Mouse (Mus musculus): ENCODE data around the gene Bcr. TPM values are rescaled to one million over a fixed set of nuclear protein-coding genes. Genes with fewer than 3 reads are reported as not detected.
A peak's percentile ranks its signal among the peaks of the same experiment; 100 is the strongest.

Gene Bcr
- polyA plus RNA-seq, 1 experiment from 2014 or later: 18.5 TPM

GRCm38 (mm10) chr10:75053655-75054054 is 6.7 kb upstream of the Bcr start:
- WGBS: 65% methylated on average over 4 of the region's 4 CpGs

GRCm38 (mm10) chr10:75054125-75054524 is 6.3 kb upstream of the Bcr start:
- no peak for ATAC-seq
- 44% methylated on average over 6 of the region's 6 CpGs for WGBS
- no peak overlapping the region for H3K4me2 ChIP-seq (ENCODE audit: low read depth, low read length)

More at GRCm38 (mm10) chr10:75053655-75054054, 6.7 kb upstream of the Bcr start:
- ATAC-seq: no peak
- Histone ChIP-seq H3K4me1 (ENCODE audit: control insufficient read depth, insufficient read depth, low read length) (peaks cover 9% of the 10 kb centered on the region; the same call in 1 of the 2 replicates), H3K9ac (ENCODE audit: low read depth, low read length) (no peak overlapping the region), H3K27ac (ENCODE audit: low read length) (no peak overlapping the region), H3K4me3 (ENCODE audit: low read length) (no peak overlapping the region), H3K4me2 (ENCODE audit: low read depth, low read length) (no peak overlapping the region), H3K36me3 (ENCODE audit: control insufficient read depth, insufficient read depth, low read length) (no peaks in the 10 kb centered on the region), H3K27me3 (replicated peaks; ENCODE audit: control insufficient read depth, insufficient read depth, low read length) (no peaks in the 10 kb centered on the region), H3K9me3 (ENCODE audit: control insufficient read depth, low read length) (no peaks in the 10 kb centered on the region)

DNA sequence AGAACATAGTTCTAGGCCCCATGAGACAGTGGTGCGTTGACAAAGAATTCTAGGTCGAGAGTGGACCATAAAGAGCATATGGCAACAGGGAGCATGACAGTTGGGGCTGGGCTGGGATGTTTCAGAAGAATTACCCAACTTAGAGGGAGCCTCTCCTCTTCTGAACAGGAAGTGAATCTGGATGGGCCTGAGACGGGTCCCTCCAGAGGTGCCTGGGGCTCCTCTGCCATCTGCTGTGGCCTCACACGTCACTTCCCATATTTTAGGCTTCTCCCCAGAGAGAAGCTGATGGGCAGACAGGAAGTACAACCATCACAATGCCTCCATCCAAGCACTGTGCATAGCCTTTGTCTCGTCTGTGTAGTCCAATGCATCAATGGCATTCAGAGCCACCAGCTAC is 4.7 kb upstream of the Bcr start:
- Histone ChIP-seq H3K27me3 (replicated peaks; ENCODE audit: control insufficient read depth, insufficient read depth, low read length) (no peaks in the 10 kb centered on the region), H3K9me3 (ENCODE audit: control insufficient read depth, low read length) (no peaks in the 10 kb centered on the region), H3K27ac (ENCODE audit: low read length) (no peak overlapping the region), H3K4me3 (ENCODE audit: low read length) (no peak overlapping the region), H3K4me1 (ENCODE audit: control insufficient read depth, insufficient read depth, low read length) (peaks cover 13% of the 10 kb centered on the region), H3K36me3 (ENCODE audit: control insufficient read depth, insufficient read depth, low read length) (no peaks in the 10 kb centered on the region), H3K9ac (ENCODE audit: low read depth, low read length) (no peak overlapping the region), H3K4me2 (ENCODE audit: low read depth, low read length) (no peak overlapping the region)
- no peak for ATAC-seq
- 67% methylated on average over 5 of the region's 5 CpGs for WGBS

More at GRCm38 (mm10) chr10:75054125-75054524, 6.3 kb upstream of the Bcr start:
- Histone ChIP-seq H3K27me3 (replicated peaks; ENCODE audit: control insufficient read depth, insufficient read depth, low read length) (no peaks in the 10 kb centered on the region), H3K27ac (ENCODE audit: low read length) (no peak overlapping the region), H3K36me3 (ENCODE audit: control insufficient read depth, insufficient read depth, low read length) (no peaks in the 10 kb centered on the region), H3K9me3 (ENCODE audit: control insufficient read depth, low read length) (no peaks in the 10 kb centered on the region), H3K4me3 (ENCODE audit: low read length) (no peak overlapping the region), H3K9ac (ENCODE audit: low read depth, low read length) (no peak overlapping the region; the same call in 1 of the 2 replicates), H3K4me1 (ENCODE audit: control insufficient read depth, insufficient read depth, low read length) (peaks cover 9% of the 10 kb centered on the region; the same call in 1 of the 2 replicates)

- no peak overlapping the region for H3K9ac ChIP-seq (ENCODE audit: low read depth, low read length)
- H3K4me1 ChIP-seq (ENCODE audit: control insufficient read depth, insufficient read depth, low read length): peaks cover 13% of the 10 kb centered on the region
- H3K27ac ChIP-seq (ENCODE audit: low read length): no peak overlapping the region
- no peaks in the 10 kb centered on the region for H3K36me3 ChIP-seq (ENCODE audit: control insufficient read depth, insufficient read depth, low read length)
- H3K27me3 ChIP-seq (replicated peaks; ENCODE audit: control insufficient read depth, insufficient read depth, low read length): no peaks in the 10 kb centered on the region
- WGBS: 22% methylated on average over 4 of the region's 4 CpGs
- ATAC-seq: no peak
- no peak overlapping the region for H3K4me3 ChIP-seq (ENCODE audit: low read length)
- no peaks in the 10 kb centered on the region for H3K9me3 ChIP-seq (ENCODE audit: control insufficient read depth, low read length)
- no peak overlapping the region for H3K4me2 ChIP-seq (ENCODE audit: low read depth, low read length)
Observed at GRCm38 (mm10) chr10:75056255-75056654, 4.1 kb upstream of the Bcr start.

- Histone ChIP-seq H3K27ac (ENCODE audit: low read length) (no peak overlapping the region), H3K27me3 (replicated peaks; ENCODE audit: control insufficient read depth, insufficient read depth, low read length) (no peaks in the 10 kb centered on the region), H3K36me3 (ENCODE audit: control insufficient read depth, insufficient read depth, low read length) (no peaks in the 10 kb centered on the region), H3K4me3 (ENCODE audit: low read length) (no peak overlapping the region), H3K4me1 (ENCODE audit: control insufficient read depth, insufficient read depth, low read length) (peaks cover 30% of the 10 kb centered on the region), H3K9me3 (ENCODE audit: control insufficient read depth, low read length) (no peaks in the 10 kb centered on the region), H3K9ac (ENCODE audit: low read depth, low read length) (no peak overlapping the region), H3K4me2 (ENCODE audit: low read depth, low read length) (no peak overlapping the region)
- WGBS: 66% methylated on average over 8 of the region's 8 CpGs
- no peak for ATAC-seq
Observed at GRCm38 (mm10) chr10:75058336-75058735, 2.1 kb upstream of the Bcr start.

- Histone ChIP-seq H3K4me1 (ENCODE audit: control insufficient read depth, insufficient read depth, low read length) (peaks cover 36% of the 10 kb centered on the region), H3K27ac (ENCODE audit: low read length) (no peak overlapping the region), H3K4me2 (ENCODE audit: low read depth, low read length) (no peak overlapping the region), H3K9ac (ENCODE audit: low read depth, low read length) (no peak overlapping the region), H3K27me3 (replicated peaks; ENCODE audit: control insufficient read depth, insufficient read depth, low read length) (no peaks in the 10 kb centered on the region), H3K4me3 (ENCODE audit: low read length) (no peak overlapping the region), H3K36me3 (ENCODE audit: control insufficient read depth, insufficient read depth, low read length) (no peaks in the 10 kb centered on the region), H3K9me3 (ENCODE audit: control insufficient read depth, low read length) (no peaks in the 10 kb centered on the region)
- WGBS: 43% methylated on average over 9 of the region's 9 CpGs
- ATAC-seq: no peak
Observed at GRCm38 (mm10) chr10:75058761-75059395, 1.5 kb upstream of the Bcr start.

DNA sequence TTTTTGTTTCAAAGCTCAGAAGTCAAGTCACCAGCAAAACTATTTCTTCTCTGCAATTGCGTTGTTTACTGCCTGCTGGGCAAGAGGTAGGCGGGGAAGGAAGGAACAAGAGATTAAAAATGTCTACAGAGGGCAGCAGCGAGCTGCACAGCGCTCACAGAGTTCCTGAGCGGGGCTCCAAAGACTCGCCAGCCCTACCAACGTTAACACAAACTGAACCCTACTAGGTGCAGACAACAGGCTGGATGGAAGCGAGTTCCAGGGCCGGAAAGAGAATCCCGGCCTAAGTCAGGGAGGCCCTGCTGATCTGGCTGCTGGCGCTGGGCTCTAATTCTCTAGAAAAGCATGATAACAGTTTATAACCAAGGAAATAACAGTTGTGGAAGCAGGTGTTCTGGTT is 996 bp upstream of the Bcr start:
- H3K4me1 ChIP-seq (ENCODE audit: control insufficient read depth, insufficient read depth, low read length): peaks cover 33% of the 10 kb centered on the region
- peak; percentile 36; the same call in 1 of the 2 replicates for ATAC-seq
- H3K4me2 ChIP-seq (ENCODE audit: low read depth, low read length): peak overlapping the region; percentile 90
- H3K9ac ChIP-seq (ENCODE audit: low read depth, low read length): no peak overlapping the region
- no peak overlapping the region for H3K27ac ChIP-seq (ENCODE audit: low read length)
- no peaks in the 10 kb centered on the region for H3K36me3 ChIP-seq (ENCODE audit: control insufficient read depth, insufficient read depth, low read length)
- no peaks in the 10 kb centered on the region for H3K27me3 ChIP-seq (replicated peaks; ENCODE audit: control insufficient read depth, insufficient read depth, low read length)
- no peaks in the 10 kb centered on the region for H3K9me3 ChIP-seq (ENCODE audit: control insufficient read depth, low read length)
- 2% methylated on average over 11 of the region's 11 CpGs for WGBS
- peak overlapping the region; percentile 89 for H3K4me3 ChIP-seq (ENCODE audit: low read length)

DNA sequence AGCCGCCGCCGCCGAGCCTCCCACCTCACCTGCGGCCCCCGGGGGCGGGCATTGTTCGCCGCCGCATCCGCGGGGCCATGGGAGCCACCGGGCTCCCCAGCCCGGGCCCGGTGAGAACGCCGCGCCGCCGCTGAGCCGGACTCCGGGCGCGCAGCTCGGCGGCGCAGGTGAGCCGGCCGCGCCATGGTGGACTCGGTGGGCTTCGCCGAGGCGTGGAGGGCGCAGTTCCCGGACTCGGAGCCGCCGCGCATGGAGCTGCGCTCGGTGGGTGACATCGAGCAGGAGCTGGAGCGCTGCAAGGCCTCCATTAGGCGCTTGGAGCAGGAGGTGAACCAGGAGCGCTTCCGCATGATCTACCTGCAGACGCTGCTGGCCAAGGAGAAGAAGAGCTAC is 447 bp downstream of the Bcr start:
- WGBS: 0% methylated on average over 43 of the region's 48 CpGs
- ATAC-seq: peak; percentile 21; the same call in 1 of the 2 replicates

GRCm38 (mm10) chr10:75061341-75062188 is 1.2 kb downstream of the Bcr start:
- peak overlapping the region; percentile 90 for H3K4me2 ChIP-seq (ENCODE audit: low read depth, low read length)
- H3K4me3 ChIP-seq (ENCODE audit: low read length): peak overlapping the region; percentile 89
- no peaks in the 10 kb centered on the region for H3K9me3 ChIP-seq (ENCODE audit: control insufficient read depth, low read length)
- H3K4me1 ChIP-seq (ENCODE audit: control insufficient read depth, insufficient read depth, low read length): peaks cover 38% of the 10 kb centered on the region
- no peak overlapping the region for H3K27ac ChIP-seq (ENCODE audit: low read length)
- ATAC-seq: no peak
- 3% methylated on average over 70 of the region's 71 CpGs for WGBS
- no peaks in the 10 kb centered on the region for H3K36me3 ChIP-seq (ENCODE audit: control insufficient read depth, insufficient read depth, low read length)
- no peaks in the 10 kb centered on the region for H3K27me3 ChIP-seq (replicated peaks; ENCODE audit: control insufficient read depth, insufficient read depth, low read length)
- H3K9ac ChIP-seq (ENCODE audit: low read depth, low read length): peak overlapping the region; percentile 81

More for the DNA sequence above, 447 bp downstream of the Bcr start:
- peak overlapping the region; percentile 90 for H3K4me2 ChIP-seq (ENCODE audit: low read depth, low read length)
- H3K9me3 ChIP-seq (ENCODE audit: control insufficient read depth, low read length): no peaks in the 10 kb centered on the region
- peaks cover 36% of the 10 kb centered on the region for H3K4me1 ChIP-seq (ENCODE audit: control insufficient read depth, insufficient read depth, low read length)
- H3K4me3 ChIP-seq (ENCODE audit: low read length): peak overlapping the region; percentile 89
- H3K36me3 ChIP-seq (ENCODE audit: control insufficient read depth, insufficient read depth, low read length): no peaks in the 10 kb centered on the region
- H3K9ac ChIP-seq (ENCODE audit: low read depth, low read length): peak overlapping the region; percentile 81
- H3K27me3 ChIP-seq (replicated peaks; ENCODE audit: control insufficient read depth, insufficient read depth, low read length): no peaks in the 10 kb centered on the region
- peak overlapping the region; percentile 41 for H3K27ac ChIP-seq (ENCODE audit: low read length)
